Mouse (Mus musculus): ENCODE measurements at regions not wholly inside any gene's neighbourhood (a gene's known extent, or its start where the extent isn't known, plus 50 kb on each side); places are given as distances from the start of the nearest gene placed in this dataset.

GRCm38 (mm10) chr10:44785386-44785785 is 257.1 kb upstream of the Prdm1 start:
- TF ChIP-seq GATA1 (IDR thresholded peaks at IDR 0.05; ENCODE audit: low read length) (no peak), TAL1 (IDR thresholded peaks at IDR 0.05; ENCODE audit: low read length) (no peak)
